Mouse (Mus musculus): ENCODE measurements around the gene Spef1. TPM values are rescaled to one million over a fixed set of nuclear protein-coding genes. Genes with fewer than 3 reads are reported as not detected.

Gene Spef1
- polyA plus RNA-seq, 2 experiments = 6.7 to 16.3 TPM

GRCm38 (mm10) chr2:131132111-131132888 lies 54.8 kb downstream of the Spef1 start:
- H3K27ac ChIP-seq (replicated peaks; ENCODE audit: low read depth, low read length) = no peak overlapping the region
- H3K4me2 ChIP-seq (replicated peaks; ENCODE audit: low read depth, low read length, severe bottlenecking) = no peak overlapping the region
- peaks cover 12% of the 10 kb centered on the region for H3K4me1 ChIP-seq (ENCODE audit: control insufficient read depth, insufficient read depth, low read length)
- H3K27me3 ChIP-seq (ENCODE audit: control insufficient read depth, insufficient read depth, low read length) = no peaks in the 10 kb centered on the region
- ATAC-seq (ENCODE audit: low FRiP score, low read depth) (no peak), DNase-seq (ENCODE audit: low spot score) (no peak)
- 79% methylated on average over 10 of the region's 10 CpGs for WGBS
- TF ChIP-seq POLR2A (IDR thresholded peaks at IDR 0.05; ENCODE audit: borderline replicate concordance, extremely low read depth, insufficient read depth, insufficient read length) = no peak
- H3K36me3 ChIP-seq (ENCODE audit: control insufficient read depth, insufficient read depth, low read length) = peaks cover 45% of the 10 kb centered on the region
- no peak overlapping the region for H3K9ac ChIP-seq (ENCODE audit: low read depth, low read length, severe bottlenecking)
- H3K4me3 ChIP-seq (replicated peaks; ENCODE audit: low read length) = no peak overlapping the region
- H3K9me3 ChIP-seq (ENCODE audit: control insufficient read depth, low read length) = no peaks in the 10 kb centered on the region

- Histone ChIP-seq H3K9me3 (ENCODE audit: control insufficient read depth, low read length) (no peaks in the 10 kb centered on the region), H3K4me3 (replicated peaks; ENCODE audit: low read length) (no peak overlapping the region), H3K4me1 (ENCODE audit: control insufficient read depth, insufficient read depth, low read length) (peaks cover 23% of the 10 kb centered on the region), H3K36me3 (ENCODE audit: control insufficient read depth, insufficient read depth, low read length) (peaks cover 31% of the 10 kb centered on the region), H3K27me3 (ENCODE audit: control insufficient read depth, insufficient read depth, low read length) (no peaks in the 10 kb centered on the region), H3K4me2 (replicated peaks; ENCODE audit: low read depth, low read length, severe bottlenecking) (no peak overlapping the region), H3K9ac (ENCODE audit: low read depth, low read length, severe bottlenecking) (no peak overlapping the region), H3K27ac (replicated peaks; ENCODE audit: low read depth, low read length) (no peak overlapping the region)
- ATAC-seq (ENCODE audit: low FRiP score, low read depth) (no peak), DNase-seq (ENCODE audit: low spot score) (no peak)
- 73% methylated on average over 2 of the region's 2 CpGs for WGBS
- TF ChIP-seq POLR2A (IDR thresholded peaks at IDR 0.05; ENCODE audit: borderline replicate concordance, extremely low read depth, insufficient read depth, insufficient read length) = no peak
These were observed 56.2 kb downstream of the Spef1 start for GRCm38 (mm10) chr2:131130849-131131248.

GRCm38 (mm10) chr2:131129836-131130235 lies 57.2 kb downstream of the Spef1 start:
- ATAC-seq (ENCODE audit: low FRiP score, low read depth) (no peak), DNase-seq (ENCODE audit: low spot score) (no peak)
- H3K4me3 ChIP-seq (replicated peaks; ENCODE audit: low read length) = no peak overlapping the region
- no peak overlapping the region for H3K27ac ChIP-seq (replicated peaks; ENCODE audit: low read depth, low read length)
- no peak overlapping the region for H3K9ac ChIP-seq (ENCODE audit: low read depth, low read length, severe bottlenecking)
- no peak overlapping the region for H3K4me2 ChIP-seq (replicated peaks; ENCODE audit: low read depth, low read length, severe bottlenecking)
- H3K4me1 ChIP-seq (ENCODE audit: control insufficient read depth, insufficient read depth, low read length) = peaks cover 23% of the 10 kb centered on the region
- peaks cover 21% of the 10 kb centered on the region for H3K36me3 ChIP-seq (ENCODE audit: control insufficient read depth, insufficient read depth, low read length)
- H3K9me3 ChIP-seq (ENCODE audit: control insufficient read depth, low read length) = no peaks in the 10 kb centered on the region
- no peak for TF ChIP-seq POLR2A (IDR thresholded peaks at IDR 0.05; ENCODE audit: borderline replicate concordance, extremely low read depth, insufficient read depth, insufficient read length)
- no peaks in the 10 kb centered on the region for H3K27me3 ChIP-seq (ENCODE audit: control insufficient read depth, insufficient read depth, low read length)
- WGBS = 81% methylated on average over 5 of the region's 5 CpGs

- Histone ChIP-seq H3K4me2 (replicated peaks; ENCODE audit: low read depth, low read length, severe bottlenecking) (peak overlapping the region; percentile 77), H3K4me3 (replicated peaks; ENCODE audit: low read length) (peak overlapping the region; percentile 77), H3K27me3 (ENCODE audit: control insufficient read depth, insufficient read depth, low read length) (no peaks in the 10 kb centered on the region), H3K9me3 (ENCODE audit: control insufficient read depth, low read length) (no peaks in the 10 kb centered on the region), H3K27ac (replicated peaks; ENCODE audit: low read depth, low read length) (no peak overlapping the region), H3K36me3 (ENCODE audit: control insufficient read depth, insufficient read depth, low read length) (peaks cover 11% of the 10 kb centered on the region), H3K9ac (ENCODE audit: low read depth, low read length, severe bottlenecking) (no peak overlapping the region), H3K4me1 (ENCODE audit: control insufficient read depth, insufficient read depth, low read length) (peaks cover 23% of the 10 kb centered on the region)
- no peak for DNase-seq (ENCODE audit: low spot score)
- ATAC-seq (ENCODE audit: low FRiP score, low read depth) = no peak
- no peak for TF ChIP-seq POLR2A (IDR thresholded peaks at IDR 0.05; ENCODE audit: borderline replicate concordance, extremely low read depth, insufficient read depth, insufficient read length)
- WGBS = 75% methylated on average over 3 of the region's 3 CpGs
These were observed 58.4 kb downstream of the Spef1 start for GRCm38 (mm10) chr2:131128636-131129157.

- H3K9ac ChIP-seq (ENCODE audit: low read depth, low read length, severe bottlenecking) = peak overlapping the region; percentile 94
- TF ChIP-seq POLR2A (IDR thresholded peaks at IDR 0.05; ENCODE audit: borderline replicate concordance, extremely low read depth, insufficient read depth, insufficient read length) = no peak
- 70% methylated on average over 5 of the region's 5 CpGs for WGBS
- H3K4me3 ChIP-seq (replicated peaks; ENCODE audit: low read length) = peak overlapping the region; percentile 77
- peaks cover 11% of the 10 kb centered on the region for H3K36me3 ChIP-seq (ENCODE audit: control insufficient read depth, insufficient read depth, low read length)
- H3K27me3 ChIP-seq (ENCODE audit: control insufficient read depth, insufficient read depth, low read length) = no peaks in the 10 kb centered on the region
- no peak overlapping the region for H3K27ac ChIP-seq (replicated peaks; ENCODE audit: low read depth, low read length)
- ATAC-seq (ENCODE audit: low FRiP score, low read depth) (no peak), DNase-seq (ENCODE audit: low spot score) (no peak)
- H3K9me3 ChIP-seq (ENCODE audit: control insufficient read depth, low read length) = no peaks in the 10 kb centered on the region
- H3K4me1 ChIP-seq (ENCODE audit: control insufficient read depth, insufficient read depth, low read length) = peaks cover 23% of the 10 kb centered on the region
- H3K4me2 ChIP-seq (replicated peaks; ENCODE audit: low read depth, low read length, severe bottlenecking) = peak overlapping the region; percentile 77
These were observed 58.9 kb downstream of the Spef1 start for GRCm38 (mm10) chr2:131128211-131128610.

Data from limb, embryonic 14.5 days (tissue).